Mouse (Mus musculus) brain, embryonic 18.5 days (tissue): ENCODE data around the gene Slc13a3.

Source experiments
- DNase-seq: peaks from one replicate; pipeline ENCODE4 v3.0.0-alpha.2; 2012; ENCODE audit warnings: low read depth, low spot score

Slc13a3 gene

DNA sequence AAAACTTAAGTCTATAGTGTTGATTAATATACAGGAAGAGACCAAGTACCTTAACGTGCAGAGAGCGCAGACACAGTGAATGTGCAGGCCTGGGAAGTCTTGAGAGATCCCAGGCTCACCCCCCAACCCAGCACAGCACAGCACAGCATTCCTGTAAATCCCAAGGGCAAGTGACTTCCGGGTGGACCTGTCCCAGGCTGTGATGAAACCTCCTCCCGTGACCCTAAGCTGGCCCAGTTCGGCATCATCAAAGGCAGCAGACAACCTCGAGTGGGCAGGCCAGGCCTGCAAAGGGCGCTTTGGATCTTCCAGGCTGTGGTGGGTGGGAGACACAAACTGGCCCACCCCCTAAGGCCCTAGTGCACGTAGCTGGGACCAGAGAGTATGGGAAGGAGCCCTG, 9.0 kb upstream of the Slc13a3 start:
- no peak for DNase-seq

DNA sequence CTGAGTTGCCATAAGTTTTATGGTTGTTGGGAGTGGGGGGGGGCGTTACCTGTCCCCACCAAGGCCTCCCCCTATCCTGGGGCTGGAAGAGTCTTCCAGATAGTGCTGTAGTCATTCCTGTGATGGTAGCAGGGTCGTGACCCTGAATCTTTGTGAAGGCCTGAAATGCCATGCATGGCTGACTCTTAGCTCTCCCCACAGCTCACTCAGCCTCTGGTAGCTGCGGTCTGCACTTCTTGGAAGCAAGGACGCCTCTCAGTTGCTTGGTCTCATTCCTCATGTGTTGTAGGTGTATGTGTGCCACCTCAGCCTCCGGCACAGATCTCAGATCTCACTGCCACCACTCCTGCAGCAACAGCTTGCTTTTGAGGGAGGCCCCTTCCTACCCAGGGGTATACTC, 2.8 kb upstream of the Slc13a3 start:
- no peak for DNase-seq

DNA sequence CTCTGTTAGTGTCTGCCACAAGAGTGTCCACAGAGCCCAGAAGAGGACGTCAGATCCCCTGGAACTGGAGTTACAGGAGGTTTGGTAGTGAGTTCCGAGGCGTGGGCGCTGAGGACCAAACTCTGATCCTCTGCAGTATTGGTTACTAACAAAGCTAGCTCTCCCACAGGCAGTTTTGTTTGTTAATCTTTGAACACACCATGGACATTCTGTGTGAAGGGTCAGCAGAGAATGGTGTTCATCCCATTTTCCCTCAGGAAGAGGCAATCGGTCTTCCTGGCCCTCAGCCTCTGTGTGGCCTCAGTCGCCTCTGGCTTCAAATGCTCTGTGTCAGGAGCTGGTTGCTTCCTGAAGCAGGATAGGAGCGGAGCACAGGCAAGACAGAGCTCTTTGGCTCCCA, 2.4 kb upstream of the Slc13a3 start:
- DNase-seq: no peak

DNA sequence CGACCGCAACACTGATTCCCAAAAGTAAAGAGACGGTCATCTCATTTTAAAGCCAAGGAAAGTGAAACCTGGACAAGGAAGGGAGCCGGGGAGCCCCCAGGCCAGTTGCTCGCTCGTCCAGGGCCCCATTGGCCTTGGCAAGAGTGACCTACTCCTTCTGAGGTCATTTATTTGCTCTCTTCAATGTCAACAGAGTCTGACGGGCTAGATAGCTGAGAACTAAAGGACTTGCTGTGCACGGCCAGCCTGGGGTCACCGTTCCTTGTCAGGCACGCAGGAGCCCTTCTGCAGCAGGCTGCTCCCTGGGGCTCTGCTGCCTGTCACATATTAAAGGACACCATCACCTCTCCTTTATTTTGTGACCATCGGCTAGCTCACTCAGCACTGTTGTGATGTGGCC, 1.1 kb downstream of the Slc13a3 start:
- DNase-seq: no peak

DNA sequence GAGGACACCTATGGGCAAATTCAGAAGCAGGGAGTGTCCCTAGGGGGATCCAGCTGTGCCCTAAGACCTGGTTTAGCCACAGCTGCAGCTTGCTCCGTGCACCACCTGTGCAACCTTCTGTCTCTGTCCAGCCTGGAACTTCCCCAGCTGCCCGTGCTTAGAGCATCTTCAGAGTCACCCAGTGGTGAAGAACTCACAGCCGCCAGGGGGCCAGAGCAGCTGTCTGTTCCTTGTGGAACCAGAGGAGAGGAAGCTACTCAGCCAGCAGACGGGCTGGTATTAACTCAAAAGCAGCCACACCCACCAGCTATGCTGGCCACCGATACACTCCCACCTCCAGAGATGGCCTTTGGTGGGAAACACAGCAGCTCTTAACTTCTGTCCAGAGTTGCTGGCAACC, 2.9 kb downstream of the Slc13a3 start:
- DNase-seq: no peak

DNA sequence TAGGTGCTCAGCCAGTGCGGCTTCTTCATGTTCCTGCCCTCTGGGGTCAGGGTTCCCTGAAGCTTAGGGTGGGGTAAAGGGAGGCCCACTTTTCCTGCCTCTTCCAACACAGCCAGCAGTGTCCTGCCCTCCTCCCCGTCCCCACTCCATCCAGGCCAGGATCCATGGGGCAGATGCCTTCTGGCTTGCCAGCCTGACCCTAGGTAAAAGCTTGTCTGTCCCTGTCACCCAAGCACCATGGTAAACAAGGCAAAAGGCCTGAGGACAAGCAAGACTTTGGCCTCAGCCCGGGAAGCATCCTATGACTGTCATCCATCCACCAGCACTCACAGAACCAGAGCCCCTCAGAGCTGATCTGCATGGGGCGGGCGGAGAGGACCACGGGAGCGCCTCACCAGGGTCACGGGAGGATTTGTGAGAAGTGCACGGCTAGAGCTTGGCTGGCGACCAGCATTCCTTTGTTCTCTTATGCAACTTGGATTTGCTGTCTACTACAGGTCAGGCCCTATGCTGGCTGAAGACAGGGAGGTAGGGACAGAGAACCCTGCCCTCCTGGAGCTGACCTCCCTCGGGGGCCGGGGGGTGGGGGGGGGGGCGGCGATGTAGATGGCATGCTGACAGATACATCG, 5.1 kb downstream of the Slc13a3 start:
- no peak for DNase-seq

DNA sequence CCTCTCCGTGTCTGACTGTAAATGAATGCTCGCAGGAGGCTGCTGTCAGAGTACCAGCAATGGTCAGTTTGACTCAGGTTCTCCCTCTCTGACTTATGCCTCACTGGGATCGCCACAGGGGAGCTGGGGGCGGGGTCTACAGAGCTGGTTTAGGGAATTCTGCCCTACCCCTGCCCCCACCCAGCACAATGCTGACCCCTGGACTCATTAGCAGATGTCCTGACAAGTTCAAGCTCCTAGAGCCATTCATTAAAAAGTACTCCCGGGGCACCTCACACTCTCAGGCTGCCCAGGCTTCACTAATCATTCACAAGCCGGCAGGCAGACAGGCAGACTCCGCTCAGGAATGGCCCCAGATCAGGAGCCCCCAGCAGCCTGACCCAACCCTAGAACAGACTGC, 13.4 kb downstream of the Slc13a3 start:
- no peak for DNase-seq

DNA sequence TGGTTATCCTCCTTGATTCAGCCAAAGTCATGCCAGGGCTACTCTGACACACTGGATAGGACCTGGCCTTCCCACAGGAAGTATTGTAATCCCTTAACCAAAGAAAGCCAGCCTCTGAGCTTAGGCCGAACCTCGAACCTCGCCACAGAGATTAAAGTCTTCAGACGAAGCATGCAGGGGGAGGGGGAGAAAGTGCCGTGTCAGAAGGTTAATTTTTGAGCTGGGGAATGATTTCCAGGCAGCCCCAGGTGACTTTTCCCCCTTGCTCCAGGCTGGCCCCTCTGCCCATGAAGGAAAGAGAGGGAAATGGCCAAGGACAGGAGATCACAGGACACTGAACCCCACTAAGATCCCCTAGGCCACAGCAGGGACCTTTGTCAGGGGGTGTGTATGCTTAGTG, 14.8 kb downstream of the Slc13a3 start:
- DNase-seq: no peak

DNA sequence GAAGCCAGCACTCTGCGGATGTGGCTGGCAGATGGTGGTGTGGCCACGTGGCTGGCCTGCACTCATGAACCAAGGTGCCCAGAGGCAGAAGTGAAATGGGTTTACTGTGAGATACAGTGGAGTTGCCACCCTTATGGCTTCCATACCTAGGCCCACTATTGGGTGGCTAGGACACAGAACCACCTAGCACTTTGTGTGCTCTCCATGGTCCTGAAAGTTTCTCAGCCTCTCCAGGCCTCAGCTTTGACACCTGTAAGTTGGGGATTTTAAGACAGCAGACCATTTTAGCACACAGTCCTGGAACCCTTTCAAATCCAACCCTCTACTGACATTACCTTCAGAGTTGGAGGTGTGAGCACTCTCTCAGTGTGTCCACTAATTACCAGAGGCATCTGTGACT, 16.3 kb downstream of the Slc13a3 start:
- no peak for DNase-seq

DNA sequence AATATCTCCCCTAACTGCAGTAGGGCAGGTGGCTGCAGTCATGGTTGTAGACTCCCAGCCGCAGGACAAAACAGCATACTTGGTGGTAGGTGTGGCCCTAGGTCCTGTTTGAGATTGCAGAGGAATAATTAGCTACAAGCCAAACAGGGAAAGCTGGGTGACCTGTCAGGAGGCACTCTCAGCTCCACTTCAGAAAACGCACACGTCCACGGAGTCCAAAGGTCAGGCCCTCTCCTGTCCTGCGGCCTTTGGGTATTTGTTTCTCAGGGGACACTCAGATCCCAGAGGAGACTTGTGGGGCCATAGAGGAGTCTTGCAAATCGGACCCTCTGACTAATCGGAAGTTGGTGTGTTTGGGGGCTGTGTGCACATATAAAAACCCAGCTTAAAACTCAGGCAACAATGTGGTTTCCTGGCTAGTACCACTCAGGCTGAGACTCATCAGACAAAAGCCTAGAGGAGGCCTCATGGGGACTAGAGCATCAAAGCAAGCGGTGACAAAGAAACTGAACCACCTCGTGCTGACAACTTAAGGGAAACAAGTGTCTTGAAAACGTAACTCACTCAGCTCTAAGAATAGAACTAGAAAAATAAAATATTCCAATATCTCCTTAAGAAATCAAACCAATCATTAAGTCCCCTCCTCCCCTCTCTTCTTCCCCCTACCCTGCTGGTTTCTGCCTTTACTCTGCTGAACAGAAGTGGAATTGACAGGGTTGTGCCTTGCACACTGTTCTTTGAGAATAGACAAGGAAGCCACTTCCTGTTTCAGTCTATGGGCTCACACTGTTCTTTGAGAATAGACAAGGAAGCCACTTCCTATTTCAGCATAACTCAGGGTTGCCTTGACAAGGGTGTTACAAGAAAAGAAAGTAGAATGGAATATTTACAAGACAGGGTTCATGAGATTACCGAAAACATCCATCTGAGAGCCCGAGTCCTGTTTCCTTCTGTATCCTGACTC, 20.0 kb downstream of the Slc13a3 start:
- no peak for DNase-seq

DNA sequence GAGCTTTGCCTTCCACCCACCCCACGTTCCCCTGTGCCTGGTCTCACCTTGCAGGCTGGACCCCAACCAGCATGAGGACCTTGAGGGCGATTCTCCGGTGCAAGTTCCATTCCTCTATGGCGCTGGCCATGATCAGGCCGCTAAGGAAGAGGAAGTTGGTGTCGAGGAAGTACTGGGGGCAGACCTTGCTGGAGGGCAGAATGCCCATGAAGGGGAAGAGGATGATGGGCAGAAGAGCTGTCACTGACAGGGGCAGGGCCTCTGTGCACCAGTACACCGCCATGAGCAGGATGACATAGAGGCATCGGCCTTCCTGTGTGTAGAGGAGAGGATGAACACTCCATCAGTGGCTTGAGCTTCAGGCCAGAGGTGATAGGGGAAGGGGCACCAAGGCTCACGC, 24.6 kb downstream of the Slc13a3 start:
- no peak for DNase-seq

DNA sequence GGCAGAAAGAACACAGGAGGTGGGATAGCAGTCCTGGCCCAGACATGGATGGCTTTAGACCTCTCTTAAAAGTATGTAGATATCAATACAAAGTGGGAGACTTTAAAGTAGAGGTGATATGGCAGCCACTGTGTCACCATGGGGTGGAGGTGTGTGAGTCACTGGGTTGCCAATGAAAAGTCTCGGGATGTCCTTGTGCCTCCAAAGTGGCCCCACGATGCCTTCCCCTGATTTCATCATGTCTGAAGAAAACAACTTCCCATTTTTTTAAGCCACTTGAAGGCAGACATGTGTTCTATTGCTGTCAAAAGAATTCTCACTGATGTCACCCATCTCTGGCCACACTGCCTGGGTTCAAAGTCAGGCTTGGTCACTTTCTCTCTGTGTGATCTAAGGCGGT, 28.2 kb downstream of the Slc13a3 start:
- no peak for DNase-seq

DNA sequence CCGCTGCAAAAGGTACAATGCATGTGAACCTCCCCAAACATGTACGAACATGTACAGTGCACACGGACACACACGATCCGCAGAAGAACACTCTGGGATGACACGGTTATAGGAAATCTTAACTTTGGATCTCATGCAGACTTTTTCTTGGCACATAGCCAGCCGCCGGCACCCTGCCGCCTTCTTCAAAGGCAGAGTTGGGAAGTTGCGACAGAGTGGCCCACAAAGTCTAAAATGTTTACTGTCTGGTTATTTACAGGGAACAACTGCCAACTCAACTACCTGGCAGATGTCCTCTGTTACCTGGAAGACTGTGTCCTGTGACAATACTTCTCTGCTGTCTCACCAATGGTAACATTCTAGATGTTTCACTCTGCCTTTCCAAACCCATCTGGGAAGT, 30.0 kb downstream of the Slc13a3 start:
- DNase-seq: no peak

DNA sequence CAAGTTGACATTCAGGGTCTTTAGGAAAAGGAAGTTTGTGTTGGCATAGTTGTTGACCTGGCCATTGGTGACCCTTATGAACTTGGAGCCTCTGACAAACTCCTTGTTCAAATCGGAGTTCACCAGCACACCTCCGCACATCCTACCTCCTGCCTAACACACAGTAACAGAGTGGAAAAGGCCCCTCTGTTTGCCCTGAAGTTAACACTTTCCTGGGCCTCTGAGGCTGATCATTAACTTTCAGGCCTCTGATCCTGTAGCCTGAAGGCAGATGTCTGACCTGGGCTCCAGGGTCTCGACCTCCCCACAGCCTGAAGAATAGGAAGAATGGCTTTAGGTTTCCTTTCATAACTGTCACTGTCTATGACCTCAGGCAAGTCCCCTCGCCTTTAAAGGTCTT, 31.4 kb downstream of the Slc13a3 start:
- DNase-seq: no peak

DNA sequence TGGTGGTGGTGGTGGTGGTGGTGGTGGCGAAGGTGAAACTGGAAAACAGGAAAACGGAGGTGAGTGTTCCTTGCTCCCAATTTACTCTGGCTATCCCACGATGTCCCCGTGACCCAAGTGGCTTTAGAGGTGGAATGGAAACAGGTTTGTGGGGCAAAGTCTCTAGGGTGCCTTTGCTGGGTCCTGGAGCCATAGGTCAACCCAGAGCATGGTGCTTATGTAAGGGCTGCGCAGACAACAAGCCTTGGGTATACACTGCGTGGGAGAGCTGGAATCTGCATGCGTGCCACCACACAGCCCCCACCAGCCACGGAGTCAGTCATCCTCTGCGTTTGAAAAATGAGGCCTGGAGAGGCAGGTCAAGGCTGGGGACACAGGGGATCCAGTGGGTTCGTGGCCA, 33.4 kb downstream of the Slc13a3 start:
- no peak for DNase-seq

DNA sequence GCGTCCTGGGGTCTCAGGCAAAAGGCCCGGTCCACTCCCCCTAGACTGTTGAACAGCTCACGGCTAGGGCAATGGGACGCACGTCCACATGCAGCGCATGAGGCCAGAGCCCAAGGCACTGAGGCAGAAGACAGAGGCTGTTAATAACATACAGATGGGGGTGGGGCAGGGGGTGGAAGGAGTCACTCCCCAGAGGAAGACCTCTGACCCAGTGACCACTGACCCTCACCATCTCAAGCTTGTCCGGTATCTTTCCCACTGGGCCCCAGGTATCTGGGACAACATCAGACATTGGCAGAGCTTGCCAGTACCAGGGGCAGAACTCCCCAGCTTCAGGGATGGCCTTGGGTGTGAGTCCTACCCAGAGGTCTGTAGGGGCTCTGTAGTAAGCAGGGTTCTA, 34.1 kb downstream of the Slc13a3 start:
- DNase-seq: no peak

DNA sequence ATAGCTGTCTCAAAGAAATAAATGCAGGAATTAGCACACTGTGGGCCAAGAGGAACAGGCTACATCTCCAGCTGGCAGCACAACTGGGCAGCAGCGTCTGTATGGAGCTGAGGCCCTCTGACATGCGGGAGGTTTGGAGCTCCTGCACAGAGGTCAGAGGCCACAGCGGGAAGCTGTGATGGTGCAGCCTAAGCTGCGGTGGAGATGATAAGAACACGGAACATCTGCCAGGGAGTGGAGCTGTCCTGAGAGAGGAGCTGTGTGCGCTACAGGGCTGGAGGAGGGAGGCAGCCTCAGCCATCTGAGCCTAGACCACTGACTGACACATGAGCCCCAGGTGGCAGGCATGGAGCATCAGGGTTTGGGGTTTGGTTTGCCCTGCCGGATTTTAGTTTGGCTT, 44.3 kb downstream of the Slc13a3 start:
- DNase-seq: no peak

DNA sequence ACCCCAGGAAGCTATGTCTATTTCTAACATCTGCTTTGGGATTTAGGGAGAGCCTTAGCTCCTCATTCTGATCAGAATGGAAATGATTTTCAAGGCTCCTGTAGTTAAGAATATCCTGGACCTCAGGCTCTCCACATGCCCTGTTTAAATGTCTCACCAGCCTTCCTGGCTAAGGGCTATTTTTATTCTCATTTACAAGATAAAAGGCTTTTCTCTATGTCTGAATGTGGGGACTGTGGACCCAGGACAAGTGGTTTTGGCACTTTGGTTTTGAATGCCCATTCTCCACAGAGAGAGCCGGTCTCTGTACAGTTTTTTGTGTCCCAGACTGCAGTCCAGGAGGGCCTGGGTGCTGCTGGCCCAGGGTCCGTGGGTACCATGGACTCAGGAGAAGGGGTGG, 52.8 kb downstream of the Slc13a3 start:
- no peak for DNase-seq

DNA sequence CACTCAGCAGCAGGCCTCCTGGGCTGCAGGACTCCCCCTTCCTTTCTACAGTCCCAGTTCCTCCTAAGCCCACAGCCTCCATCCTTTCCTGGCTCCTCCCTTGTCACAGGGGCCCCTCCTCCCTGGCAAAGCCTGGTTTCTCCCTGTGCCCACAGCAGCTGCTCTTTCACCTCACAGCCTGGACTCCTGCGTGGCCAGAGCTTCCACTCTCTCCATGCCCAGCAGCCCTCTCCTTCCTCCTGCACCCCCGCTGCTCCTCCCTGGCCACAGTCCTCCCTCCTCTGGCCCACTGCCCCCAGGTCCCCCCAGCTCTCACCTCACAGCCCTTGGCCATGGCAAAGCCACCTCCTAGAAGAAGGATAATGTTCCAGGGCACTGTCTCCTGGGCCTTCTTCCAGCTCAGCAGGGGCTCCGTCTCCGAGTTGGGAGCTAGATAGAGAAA, 53.3 kb downstream of the Slc13a3 start:
- peak; percentile 28 for DNase-seq

DNA sequence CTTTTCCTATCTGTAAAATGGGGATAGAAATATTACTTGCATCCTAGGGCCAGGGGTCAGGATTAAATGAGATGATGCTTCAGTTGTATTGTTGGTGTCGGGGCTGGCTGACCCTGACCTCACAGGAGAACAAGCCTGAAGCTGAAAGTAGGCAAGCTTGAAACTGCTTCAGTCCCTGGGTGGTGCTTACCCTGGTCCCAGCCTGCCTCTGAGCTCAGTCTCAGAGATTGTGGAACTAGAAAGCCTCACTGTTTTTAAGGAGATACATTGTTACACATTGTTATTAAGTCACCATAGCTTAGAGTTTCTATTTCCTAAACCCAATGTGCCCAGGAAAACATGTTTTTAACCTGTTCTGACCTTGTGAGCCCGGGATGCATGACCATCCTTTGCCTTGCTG, 54.5 kb downstream of the Slc13a3 start:
- DNase-seq: no peak

DNA sequence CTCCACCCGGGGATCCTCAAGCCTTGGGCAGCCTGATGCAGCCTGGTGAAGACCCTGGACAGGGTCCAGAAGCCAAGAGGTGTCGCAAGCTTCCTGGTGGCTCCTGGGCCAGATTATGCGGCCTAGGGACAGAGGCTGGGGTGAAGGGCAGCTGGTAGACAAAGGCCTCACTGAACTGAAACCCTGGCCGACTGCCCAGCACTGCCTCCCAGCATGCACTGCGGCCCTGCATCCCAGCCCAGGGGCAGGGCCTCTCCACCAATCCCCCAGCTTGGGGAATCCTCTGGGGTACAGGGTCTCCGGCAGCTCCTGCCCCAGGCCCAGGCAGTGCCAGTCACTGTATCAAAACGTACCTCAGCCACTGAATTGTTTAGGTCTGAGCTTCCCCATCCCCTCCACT, 55.7 kb downstream of the Slc13a3 start:
- peak; percentile 42 for DNase-seq

DNA sequence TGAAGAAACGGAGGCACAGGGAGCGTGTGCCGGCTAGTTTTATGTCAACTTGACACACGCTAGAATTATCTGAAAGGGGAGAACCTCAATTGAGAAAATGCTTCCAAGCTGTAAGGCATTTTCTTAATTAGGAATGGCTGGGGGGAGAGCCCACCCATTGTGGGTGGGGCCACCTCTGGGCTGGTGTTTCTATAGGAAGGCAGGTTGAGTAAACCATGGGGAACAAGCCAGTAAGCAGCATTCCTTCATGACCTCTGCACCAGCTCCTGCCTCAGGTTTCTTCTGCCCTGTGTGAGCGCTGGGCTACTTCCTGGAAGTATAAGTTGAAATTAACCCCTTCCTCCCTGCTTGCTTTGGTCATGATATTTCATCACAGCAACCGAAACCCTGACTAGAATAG, 57.2 kb downstream of the Slc13a3 start:
- no peak for DNase-seq

DNA sequence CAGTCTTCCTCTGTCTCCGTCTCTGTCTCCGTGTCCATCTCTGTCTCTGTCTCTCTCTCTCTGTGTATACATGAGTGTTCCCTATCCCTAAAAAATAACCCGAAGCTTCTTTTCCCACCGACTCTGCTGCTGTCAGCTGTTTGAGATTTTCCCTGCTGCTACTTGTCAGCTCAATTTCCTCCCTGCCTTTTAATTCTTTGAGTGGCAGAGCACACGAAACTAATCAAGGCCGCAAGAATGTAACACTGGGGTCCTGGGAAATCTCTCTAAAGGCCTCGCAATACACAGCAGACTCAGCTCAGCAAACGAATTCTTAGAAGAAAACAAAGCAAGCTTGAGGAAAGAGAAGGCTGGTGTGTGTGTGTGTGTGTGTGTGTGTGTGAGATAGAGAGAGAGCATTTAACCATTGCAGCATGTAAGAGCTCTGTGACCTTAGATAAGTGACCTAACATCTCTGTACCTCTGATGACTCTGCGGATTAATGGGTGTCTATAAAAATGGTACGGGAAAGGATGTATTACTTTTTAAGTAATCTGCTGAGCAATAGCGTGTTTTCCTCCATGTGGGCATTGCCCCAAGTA, 57.8 kb downstream of the Slc13a3 start:
- no peak for DNase-seq
